Mouse (Mus musculus): Measurements from ENCODE around the gene Gtf3c1. TPM values are rescaled to one million over a fixed set of nuclear protein-coding genes. Genes with fewer than 3 reads are reported as not detected.

Gene Gtf3c1
- polyA plus RNA-seq, 1 experiment, result 25.8 TPM

DNA sequence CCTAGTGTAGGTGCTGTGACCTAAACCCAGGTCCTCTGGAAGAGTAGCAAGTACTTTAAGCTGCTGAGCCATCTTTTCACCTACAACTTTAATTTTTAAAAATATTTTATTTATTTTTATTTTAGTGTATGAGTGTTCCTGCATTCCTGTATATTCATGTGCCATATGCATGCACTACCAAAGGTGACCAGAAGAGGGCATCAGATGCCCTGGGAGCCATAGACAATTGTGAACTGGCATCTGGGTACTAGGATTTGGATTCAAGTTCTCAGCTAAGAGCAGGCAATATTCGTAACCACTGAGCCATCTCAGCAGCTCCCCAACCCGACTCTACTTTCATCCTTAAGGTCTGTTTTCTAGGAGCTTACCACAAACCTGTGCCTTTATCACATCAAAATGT lies 32.7 kb downstream of the Gtf3c1 start:
- peak; percentile 47; the same call in 1 of the 2 replicates for TF ChIP-seq CTCF (IDR thresholded peaks at IDR 0.05; ENCODE audit: extremely low read depth, insufficient read depth, insufficient read length, insufficient replicate concordance)
- no peak for TF ChIP-seq POLR2A (IDR thresholded peaks at IDR 0.05; ENCODE audit: low read depth, low read length)
- H3K27ac ChIP-seq (ENCODE audit: insufficient read depth, low read length), result no peak overlapping the region
- DNase-seq (ENCODE audit: low read depth in 1 of 2, low spot score in 2 of 2), result peak; percentile 14 to 43

DNA sequence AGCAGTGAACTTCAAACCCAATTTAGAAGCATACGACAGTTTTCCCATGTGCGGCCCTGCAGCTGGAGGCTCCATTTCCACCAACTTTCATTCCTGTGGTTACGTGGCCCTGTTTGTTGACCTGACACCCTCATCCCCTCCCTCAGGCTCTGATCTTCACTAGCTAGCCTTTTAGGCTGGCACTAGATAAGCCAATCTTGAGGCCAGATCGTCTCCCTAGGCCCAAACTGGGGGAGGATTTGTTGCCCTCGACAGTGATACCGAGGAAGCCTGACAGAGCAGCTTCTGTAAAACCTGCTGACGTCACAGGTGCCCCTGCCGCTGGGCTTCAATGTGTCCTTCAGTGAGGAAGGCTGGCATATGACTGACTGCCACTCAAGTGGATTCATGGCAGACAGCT lies 36.2 kb downstream of the Gtf3c1 start:
- no peak overlapping the region for H3K4me3 ChIP-seq (ENCODE audit: extremely low read depth, insufficient read depth, insufficient read length)
- WGBS, result 80% methylated on average over 8 of the region's 8 CpGs
- H3K27me3 ChIP-seq (ENCODE audit: control insufficient read depth, insufficient read depth, low read length), result no peaks in the 10 kb centered on the region
- no peak for DNase-seq (ENCODE audit: low read depth in 1 of 2, low spot score in 2 of 2)
- H3K4me1 ChIP-seq (ENCODE audit: control insufficient read depth, insufficient read depth, insufficient read length), result no peaks in the 10 kb centered on the region
- H3K27ac ChIP-seq (ENCODE audit: insufficient read depth, low read length), result no peak overlapping the region
- TF ChIP-seq POLR2A (IDR thresholded peaks at IDR 0.05; ENCODE audit: low read depth, low read length), result no peak
- TF ChIP-seq CTCF (IDR thresholded peaks at IDR 0.05; ENCODE audit: extremely low read depth, insufficient read depth, insufficient read length, insufficient replicate concordance), result no peak
- H3K36me3 ChIP-seq (ENCODE audit: control insufficient read depth, insufficient read depth, low read length), result peaks cover 70% of the 10 kb centered on the region

More for the DNA sequence above, 32.7 kb downstream of the Gtf3c1 start:
- no peak overlapping the region for H3K4me3 ChIP-seq (ENCODE audit: extremely low read depth, insufficient read depth, insufficient read length)
- no peaks in the 10 kb centered on the region for H3K27me3 ChIP-seq (ENCODE audit: control insufficient read depth, insufficient read depth, low read length)
- WGBS, result 66% methylated on average over 2 of the region's 2 CpGs
- H3K4me1 ChIP-seq (ENCODE audit: control insufficient read depth, insufficient read depth, insufficient read length), result no peaks in the 10 kb centered on the region; the same call in 1 of the 2 replicates
- peaks cover 64% of the 10 kb centered on the region for H3K36me3 ChIP-seq (ENCODE audit: control insufficient read depth, insufficient read depth, low read length)

DNA sequence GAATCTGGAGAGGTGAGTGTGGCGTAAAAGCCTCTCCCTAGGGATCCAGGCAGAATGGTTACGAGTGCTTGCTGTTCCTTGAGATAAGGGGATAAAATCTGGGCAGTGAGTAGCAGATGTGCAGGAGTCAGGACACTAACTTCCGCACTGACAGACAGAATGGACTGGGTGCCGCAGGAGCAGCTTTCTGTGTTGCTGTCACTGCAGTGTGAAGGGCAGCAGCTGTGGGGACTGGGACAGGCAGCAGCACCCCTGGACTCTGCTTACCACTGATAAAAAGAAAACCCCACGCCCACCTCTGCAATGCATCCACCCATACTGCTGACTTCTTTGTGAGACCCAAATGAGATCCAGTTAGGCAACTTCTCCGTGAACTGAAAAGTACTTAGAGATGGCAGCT lies 36.7 kb downstream of the Gtf3c1 start:
- WGBS, result 96% methylated on average over 6 of the region's 6 CpGs
- TF ChIP-seq POLR2A (IDR thresholded peaks at IDR 0.05; ENCODE audit: low read depth, low read length) (no peak), CTCF (IDR thresholded peaks at IDR 0.05; ENCODE audit: extremely low read depth, insufficient read depth, insufficient read length, insufficient replicate concordance) (no peak)
- peaks cover 69% of the 10 kb centered on the region for H3K36me3 ChIP-seq (ENCODE audit: control insufficient read depth, insufficient read depth, low read length)
- no peaks in the 10 kb centered on the region for H3K4me1 ChIP-seq (ENCODE audit: control insufficient read depth, insufficient read depth, insufficient read length)
- H3K27me3 ChIP-seq (ENCODE audit: control insufficient read depth, insufficient read depth, low read length), result no peaks in the 10 kb centered on the region
- DNase-seq (ENCODE audit: low read depth in 1 of 2, low spot score in 2 of 2), result no peak
- H3K27ac ChIP-seq (ENCODE audit: insufficient read depth, low read length), result no peak overlapping the region
- no peak overlapping the region for H3K4me3 ChIP-seq (ENCODE audit: extremely low read depth, insufficient read depth, insufficient read length)

DNA sequence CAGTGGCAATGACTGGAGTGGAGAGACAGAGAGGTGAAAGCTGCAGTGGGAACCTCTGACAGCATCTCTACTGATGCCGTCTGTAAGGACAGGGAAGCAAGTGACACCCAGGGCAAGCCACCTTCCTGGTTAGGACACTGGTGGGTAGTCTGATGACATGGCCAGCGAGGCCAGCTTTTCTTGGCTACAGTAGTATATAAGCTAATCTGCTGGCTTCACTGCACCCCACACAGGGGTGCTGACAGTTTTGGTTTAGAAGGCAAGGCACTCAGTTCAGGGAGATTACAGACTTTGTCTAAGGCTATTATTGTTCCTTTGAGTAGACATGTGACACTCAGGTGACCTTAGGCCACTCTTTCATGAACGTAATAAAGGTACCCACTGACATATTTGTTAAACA lies 43.9 kb downstream of the Gtf3c1 start:
- Histone ChIP-seq H3K4me1 (ENCODE audit: control insufficient read depth, insufficient read depth, insufficient read length) (no peaks in the 10 kb centered on the region), H3K4me3 (ENCODE audit: extremely low read depth, insufficient read depth, insufficient read length) (no peak overlapping the region), H3K36me3 (ENCODE audit: control insufficient read depth, insufficient read depth, low read length) (peaks cover 43% of the 10 kb centered on the region), H3K27ac (ENCODE audit: insufficient read depth, low read length) (no peak overlapping the region), H3K27me3 (ENCODE audit: control insufficient read depth, insufficient read depth, low read length) (no peaks in the 10 kb centered on the region)
- WGBS, result 94% methylated on average over 3 of the region's 3 CpGs
- DNase-seq (ENCODE audit: low read depth in 1 of 2, low spot score in 2 of 2), result no peak
- TF ChIP-seq CTCF (IDR thresholded peaks at IDR 0.05; ENCODE audit: extremely low read depth, insufficient read depth, insufficient read length, insufficient replicate concordance) (no peak), POLR2A (IDR thresholded peaks at IDR 0.05; ENCODE audit: low read depth, low read length) (no peak)

DNA sequence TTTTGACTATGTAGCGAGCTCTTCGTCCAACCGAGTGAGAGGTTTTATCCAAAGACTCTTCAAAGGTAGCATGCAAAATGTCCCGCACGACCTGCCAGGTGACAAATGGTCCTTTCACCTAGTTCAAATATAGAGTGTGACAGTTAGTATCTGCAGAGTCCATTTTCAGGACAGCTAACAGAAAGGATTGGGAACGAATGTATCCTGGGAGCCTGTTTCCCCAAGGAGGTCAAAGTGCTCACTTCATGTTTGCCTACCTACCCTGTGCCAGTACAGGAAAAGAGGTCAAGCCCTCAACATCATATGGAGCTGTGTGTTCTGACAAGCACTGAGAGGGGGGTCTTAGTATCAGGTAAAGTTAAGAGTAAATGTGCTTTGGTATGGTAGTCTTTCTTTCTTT lies 50.1 kb downstream of the Gtf3c1 start:
- no peak for DNase-seq (ENCODE audit: low read depth in 1 of 2, low spot score in 2 of 2)
- Histone ChIP-seq H3K4me3 (ENCODE audit: extremely low read depth, insufficient read depth, insufficient read length) (no peak overlapping the region), H3K27ac (ENCODE audit: insufficient read depth, low read length) (no peak overlapping the region), H3K4me1 (ENCODE audit: control insufficient read depth, insufficient read depth, insufficient read length) (no peaks in the 10 kb centered on the region), H3K36me3 (ENCODE audit: control insufficient read depth, insufficient read depth, low read length) (peaks cover 44% of the 10 kb centered on the region), H3K27me3 (ENCODE audit: control insufficient read depth, insufficient read depth, low read length) (no peaks in the 10 kb centered on the region)
- TF ChIP-seq POLR2A (IDR thresholded peaks at IDR 0.05; ENCODE audit: low read depth, low read length) (no peak), CTCF (IDR thresholded peaks at IDR 0.05; ENCODE audit: extremely low read depth, insufficient read depth, insufficient read length, insufficient replicate concordance) (no peak)
- 94% methylated on average over 6 of the region's 6 CpGs for WGBS

DNA sequence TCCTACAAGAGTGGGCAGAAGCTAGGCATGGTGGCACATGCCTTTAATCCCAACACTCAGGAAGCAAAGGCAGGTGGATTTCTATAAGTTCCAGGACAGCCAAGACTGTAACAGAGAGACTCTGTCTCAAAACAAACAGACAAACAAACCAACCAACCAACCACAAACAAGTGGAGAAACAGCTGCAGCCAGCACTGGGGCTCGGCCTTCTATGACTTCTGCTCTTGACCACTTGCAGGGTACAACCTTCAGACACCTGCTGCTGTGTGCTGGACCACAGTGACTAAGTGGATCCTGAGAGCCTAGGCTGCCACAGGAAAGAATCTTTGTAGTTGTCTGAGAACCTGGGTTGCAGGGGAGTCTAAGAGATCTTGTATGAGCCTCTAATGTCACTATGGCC lies 58.6 kb downstream of the Gtf3c1 start:
- H3K36me3 ChIP-seq (ENCODE audit: control insufficient read depth, insufficient read depth, low read length), result peaks cover 48% of the 10 kb centered on the region
- no peak overlapping the region for H3K27ac ChIP-seq (ENCODE audit: insufficient read depth, low read length)
- H3K27me3 ChIP-seq (ENCODE audit: control insufficient read depth, insufficient read depth, low read length), result no peaks in the 10 kb centered on the region
- no peak overlapping the region for H3K4me3 ChIP-seq (ENCODE audit: extremely low read depth, insufficient read depth, insufficient read length)
- no peaks in the 10 kb centered on the region for H3K4me1 ChIP-seq (ENCODE audit: control insufficient read depth, insufficient read depth, insufficient read length)
- DNase-seq (ENCODE audit: low read depth in 1 of 2, low spot score in 2 of 2), result no peak
- 87% methylated on average over 1 of the region's 1 CpGs for WGBS
- TF ChIP-seq CTCF (IDR thresholded peaks at IDR 0.05; ENCODE audit: extremely low read depth, insufficient read depth, insufficient read length, insufficient replicate concordance) (no peak), POLR2A (IDR thresholded peaks at IDR 0.05; ENCODE audit: low read depth, low read length) (no peak)

DNA sequence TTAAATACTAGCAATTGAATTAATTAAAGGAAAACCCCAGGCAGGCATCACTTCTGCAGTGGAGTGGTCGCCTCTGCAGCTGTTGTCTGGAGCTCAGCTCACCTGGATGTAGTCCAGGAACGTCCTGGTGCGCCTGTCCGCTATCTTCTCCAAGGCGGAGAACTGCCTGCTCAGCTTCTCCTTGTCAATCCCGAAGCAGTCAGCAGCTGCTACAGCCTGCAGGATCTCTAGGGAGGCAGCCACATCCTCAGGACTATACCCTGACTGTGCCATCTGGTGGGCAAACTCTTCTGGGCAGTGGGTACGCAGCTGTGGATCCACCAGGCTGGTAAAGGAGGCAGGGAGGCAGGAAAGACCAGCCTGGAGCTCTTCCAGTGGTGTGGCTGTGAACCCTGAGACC lies 62.2 kb downstream of the Gtf3c1 start:
- TF ChIP-seq POLR2A (IDR thresholded peaks at IDR 0.05; ENCODE audit: low read depth, low read length) (no peak), CTCF (IDR thresholded peaks at IDR 0.05; ENCODE audit: extremely low read depth, insufficient read depth, insufficient read length, insufficient replicate concordance) (no peak)
- H3K36me3 ChIP-seq (ENCODE audit: control insufficient read depth, insufficient read depth, low read length), result peaks cover 66% of the 10 kb centered on the region
- no peaks in the 10 kb centered on the region for H3K4me1 ChIP-seq (ENCODE audit: control insufficient read depth, insufficient read depth, insufficient read length)
- DNase-seq (ENCODE audit: low read depth in 1 of 2, low spot score in 2 of 2), result no peak
- H3K4me3 ChIP-seq (ENCODE audit: extremely low read depth, insufficient read depth, insufficient read length), result no peak overlapping the region
- WGBS, result 91% methylated on average over 7 of the region's 7 CpGs
- no peak overlapping the region for H3K27ac ChIP-seq (ENCODE audit: insufficient read depth, low read length)
- no peaks in the 10 kb centered on the region for H3K27me3 ChIP-seq (ENCODE audit: control insufficient read depth, insufficient read depth, low read length)
